Mouse (Mus musculus) testis, adult 2 months (tissue): Measurements from ENCODE around the gene P4ha3.

ENCODE experiments used
- CTCF ChIP-seq: fragments of 200-500 bp; IDR thresholded peaks from 2 replicates; pipeline ENCODE4 v1.5.1; 2012; ENCODE audit warnings: low read depth, mild to moderate bottlenecking, inconsistent platforms, low read length, moderate library complexity; ENCODE audit not compliant: control insufficient read depth, insufficient read depth, insufficient replicate concordance
- POLR2A ChIP-seq: fragments of 200-500 bp; IDR thresholded peaks from 2 replicates; pipeline ENCODE4 v1.6.1; 2012; ENCODE audit warnings: low read depth, mild to moderate bottlenecking, inconsistent platforms, low read length, moderate library complexity; ENCODE audit not compliant: control insufficient read depth

DNA sequence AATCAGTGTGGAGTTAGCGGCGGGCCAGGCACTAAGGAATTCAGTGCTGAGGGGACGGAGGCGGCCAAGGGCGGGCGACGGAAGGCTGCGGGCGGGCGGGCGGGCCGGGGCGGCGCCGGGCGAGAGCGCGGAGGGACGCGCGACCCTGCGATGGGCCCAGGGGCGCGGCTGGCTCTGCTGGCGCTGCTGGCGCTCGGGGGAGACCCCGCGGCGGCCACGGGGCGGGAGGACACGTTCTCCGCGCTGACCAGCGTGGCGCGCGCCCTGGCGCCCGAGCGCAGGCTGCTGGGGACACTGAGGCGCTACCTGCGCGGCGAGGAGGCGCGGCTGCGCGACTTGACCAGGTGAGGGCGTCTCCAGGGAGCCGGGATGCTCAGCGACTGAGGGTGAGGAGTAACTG lies at the start of gene P4ha3:
- TF ChIP-seq CTCF, result no peak
- no peak for TF ChIP-seq POLR2A
